Mouse (Mus musculus): ENCODE measurements around the gene Sp6.

The Sp6 gene

DNA sequence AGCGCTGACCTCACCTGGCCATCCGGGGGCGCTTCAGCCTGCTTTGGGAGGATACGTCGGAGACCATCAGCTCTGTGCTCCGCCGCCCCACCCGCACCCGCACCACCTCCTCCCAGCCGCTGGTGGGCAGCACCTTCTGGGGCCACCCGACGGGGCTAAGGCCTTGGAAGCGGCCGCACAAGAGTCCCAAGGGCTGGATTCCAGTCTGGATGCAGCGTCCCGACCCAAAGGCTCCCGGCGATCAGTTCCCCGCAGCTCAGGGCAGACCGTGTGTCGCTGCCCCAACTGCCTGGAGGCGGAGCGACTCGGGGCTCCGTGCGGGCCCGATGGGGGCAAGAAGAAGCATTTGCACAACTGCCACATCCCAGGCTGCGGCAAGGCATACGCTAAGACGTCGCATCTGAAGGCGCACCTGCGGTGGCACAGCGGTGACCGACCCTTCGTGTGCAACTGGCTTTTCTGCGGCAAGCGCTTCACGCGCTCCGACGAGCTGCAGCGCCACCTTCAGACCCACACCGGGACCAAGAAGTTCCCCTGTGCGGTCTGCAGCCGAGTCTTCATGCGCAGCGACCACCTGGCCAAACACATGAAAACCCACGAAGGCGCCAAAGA lies 8.8 kb downstream of the Sp6 start:
- no peak for DNase-seq (ENCODE audit: low read depth, low spot score)

- no peak for DNase-seq (ENCODE audit: low read depth, low spot score)
Observed at GRCm38 (mm10) chr11:97024977-97025376, 11.8 kb downstream of the Sp6 start.

DNA sequence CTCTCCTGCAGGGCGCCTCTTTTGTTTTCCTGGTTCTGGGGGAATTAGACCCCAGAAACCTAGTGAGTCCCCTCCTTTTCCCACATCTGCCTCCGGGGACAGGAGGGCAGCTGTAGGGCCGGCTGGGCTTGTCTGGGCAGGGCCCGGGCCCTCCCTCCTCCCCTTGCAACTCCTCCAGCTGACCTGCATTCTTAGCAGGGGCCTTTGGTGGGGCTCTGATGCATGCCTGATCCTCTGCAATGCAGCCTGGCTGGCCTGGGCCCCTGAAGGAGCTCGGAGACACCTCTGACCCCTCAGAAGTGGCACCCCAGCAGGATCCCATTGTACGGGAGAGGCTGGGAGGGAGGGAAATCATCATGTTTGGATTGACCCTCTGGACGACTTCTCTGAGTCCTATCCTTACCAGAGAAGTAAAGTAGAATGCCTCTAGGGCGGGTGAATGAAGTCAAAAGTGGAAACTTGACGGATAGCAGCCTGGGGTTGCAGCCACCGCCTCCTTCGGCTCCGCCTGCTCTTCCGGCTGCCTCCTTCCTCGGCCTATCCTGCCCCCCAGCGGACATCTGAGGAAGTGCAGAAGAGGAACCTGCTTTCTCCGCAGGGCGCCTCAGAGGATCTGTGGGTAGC lies 12.6 kb downstream of the Sp6 start:
- peak; percentile 63 for DNase-seq (ENCODE audit: low read depth, low spot score)

DNA sequence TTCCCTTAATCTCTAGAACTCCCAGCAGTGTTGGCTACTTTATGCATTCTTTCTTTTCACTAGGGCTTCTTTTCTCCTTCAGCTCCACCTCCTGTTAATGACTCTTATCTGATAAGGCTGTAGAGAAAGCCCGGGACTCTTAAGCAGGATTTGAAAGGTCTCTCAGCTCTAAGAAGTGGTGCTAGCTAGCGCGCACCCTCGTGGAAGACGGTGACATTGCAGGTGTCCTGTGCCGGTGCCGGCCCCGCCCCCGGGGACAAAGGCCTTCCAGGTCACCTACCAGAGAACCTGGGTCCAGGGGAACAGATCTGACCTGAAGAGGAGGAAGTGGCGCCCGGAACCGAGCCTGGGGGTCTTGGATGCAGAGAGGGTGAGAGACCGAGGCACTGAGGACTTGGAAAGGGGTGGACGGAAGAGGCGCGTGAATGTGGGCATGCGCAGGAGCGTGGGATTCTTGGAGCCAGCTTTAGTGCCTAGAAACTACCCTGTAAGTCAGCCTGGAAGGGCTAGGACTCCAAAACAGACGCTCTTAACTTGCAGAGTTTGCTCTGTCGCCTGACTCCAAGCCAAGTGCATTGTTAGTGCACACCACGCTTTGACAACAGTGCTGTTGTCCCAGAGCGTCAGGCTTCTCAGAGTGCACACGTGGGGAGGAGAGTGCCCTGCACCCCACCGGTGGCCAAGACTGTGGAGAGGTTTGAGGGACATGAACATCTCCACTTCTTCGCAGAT lies 16.7 kb downstream of the Sp6 start, which contains the start of gene Scrn2:
Gene Scrn2 (plus strand): TSS at position 253 of the 732 bp plus-strand sequence.
- DNase-seq (ENCODE audit: low read depth, low spot score): peak; percentile 73

DNA sequence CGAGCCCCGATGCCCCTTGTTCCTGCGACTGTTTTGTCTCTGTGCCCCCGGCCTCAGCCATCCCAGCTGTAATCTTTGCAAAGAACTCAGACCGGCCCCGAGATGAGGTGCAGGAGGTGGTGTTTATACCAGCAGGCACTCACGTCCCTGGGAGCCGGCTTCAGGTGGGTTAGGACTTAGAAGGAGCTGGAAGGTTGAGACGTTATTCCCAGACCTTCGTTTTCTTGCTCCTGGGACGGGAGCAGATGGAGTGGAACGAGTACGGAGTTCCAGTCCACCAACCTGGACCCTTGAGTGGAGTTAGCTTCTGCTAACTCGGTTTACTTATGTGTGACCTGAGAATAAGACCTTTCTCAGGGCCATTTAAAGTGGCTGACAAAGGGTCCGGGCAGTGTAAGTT lies 17.2 kb downstream of the Sp6 start:
- DNase-seq (ENCODE audit: low read depth, low spot score): no peak

GRCm38 (mm10) chr11:97031977-97032376 lies 18.8 kb downstream of the Sp6 start:
- DNase-seq (ENCODE audit: low read depth, low spot score): no peak

DNA sequence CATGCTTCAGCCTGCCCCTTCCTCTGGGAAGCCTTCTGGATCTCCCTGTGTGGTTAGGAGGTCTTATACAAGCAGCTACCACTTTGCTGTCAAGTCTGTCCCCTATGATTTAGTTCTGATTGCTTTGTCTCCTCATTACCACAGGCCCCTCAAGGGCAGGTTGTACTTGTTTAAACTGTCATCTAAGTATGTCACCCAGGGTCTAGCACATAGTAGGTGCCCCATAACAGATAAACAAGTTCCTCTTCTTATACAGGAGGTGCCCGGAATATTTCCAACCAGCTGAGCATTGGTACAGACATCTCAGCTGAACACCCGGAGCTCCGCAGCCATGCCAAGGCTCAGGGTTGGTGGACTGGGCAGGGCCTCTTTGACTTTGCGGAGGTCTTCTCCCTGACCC lies 19.3 kb downstream of the Sp6 start:
- DNase-seq (ENCODE audit: low read depth, low spot score): no peak

DNA sequence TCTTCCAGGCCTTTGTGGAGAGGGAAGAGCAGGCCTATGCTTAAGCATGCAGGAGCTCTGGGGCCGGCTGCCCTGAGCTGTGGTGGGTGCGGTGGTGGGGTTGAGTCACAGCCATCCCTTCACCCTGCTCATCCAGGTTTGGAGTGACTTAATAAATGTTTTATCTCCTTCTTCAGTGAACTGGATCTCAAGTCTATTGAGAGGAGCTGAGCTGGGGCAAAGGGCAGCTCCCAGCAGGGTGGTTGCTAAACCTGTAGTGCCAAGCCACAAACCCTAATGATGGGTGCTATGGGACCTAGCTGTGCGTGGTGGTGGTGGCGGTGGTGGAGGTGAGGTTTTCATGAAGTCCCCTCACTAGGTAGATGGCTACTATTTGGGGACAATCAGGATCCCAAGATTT lies 20.6 kb downstream of the Sp6 start:
- no peak for DNase-seq (ENCODE audit: low read depth, low spot score)

GRCm38 (mm10) chr11:97036141-97036540 lies 22.9 kb downstream of the Sp6 start:
- no peak for DNase-seq (ENCODE audit: low read depth, low spot score)

GRCm38 (mm10) chr11:97038881-97039280 lies 25.7 kb downstream of the Sp6 start:
- DNase-seq (ENCODE audit: low read depth, low spot score): no peak

- no peak for DNase-seq (ENCODE audit: low read depth, low spot score)
Observed at GRCm38 (mm10) chr11:97040301-97041021, 27.3 kb downstream of the Sp6 start.

- peak; percentile 79 for DNase-seq (ENCODE audit: low read depth, low spot score)
Observed at GRCm38 (mm10) chr11:97041022-97041899, 28.1 kb downstream of the Sp6 start, which contains the start of the genes Lrrc46 and Mrpl10. Lrrc46 (minus strand) TSS chr11:97041407. Mrpl10 (plus strand) TSS chr11:97041560.

GRCm38 (mm10) chr11:97044902-97045301 lies 31.7 kb downstream of the Sp6 start:
- no peak for DNase-seq (ENCODE audit: low read depth, low spot score)

GRCm38 (mm10) chr11:97045861-97046260 lies 32.7 kb downstream of the Sp6 start:
- no peak for DNase-seq (ENCODE audit: low read depth, low spot score)

DNA sequence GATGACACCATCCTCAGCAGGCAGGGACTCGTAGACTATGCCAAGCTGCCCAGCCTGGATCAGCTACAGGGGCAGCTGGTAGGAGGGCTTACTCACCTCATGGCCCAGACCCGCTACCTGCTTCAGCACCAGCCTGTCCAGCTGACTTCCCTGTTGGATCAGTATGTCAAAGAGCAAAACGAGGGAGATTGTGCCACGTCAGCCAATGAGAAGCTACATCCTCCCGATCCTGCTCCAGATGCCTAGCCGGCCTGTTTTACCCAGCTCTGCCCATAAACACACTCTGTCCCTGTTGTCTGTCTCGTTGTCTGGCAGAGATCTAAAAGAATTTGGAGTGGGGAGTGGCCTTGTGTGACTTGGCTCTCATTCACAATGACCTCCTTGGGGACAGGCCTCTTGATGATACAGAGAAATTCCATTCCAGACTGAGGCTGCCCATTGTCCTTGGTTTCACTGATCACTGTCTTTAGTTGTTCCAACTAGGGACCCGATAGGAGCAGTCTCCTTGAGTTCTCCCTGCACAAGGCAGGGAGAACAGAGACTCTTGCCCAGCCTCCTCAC lies 35.0 kb downstream of the Sp6 start:
- no peak for DNase-seq (ENCODE audit: low read depth, low spot score)

DNA sequence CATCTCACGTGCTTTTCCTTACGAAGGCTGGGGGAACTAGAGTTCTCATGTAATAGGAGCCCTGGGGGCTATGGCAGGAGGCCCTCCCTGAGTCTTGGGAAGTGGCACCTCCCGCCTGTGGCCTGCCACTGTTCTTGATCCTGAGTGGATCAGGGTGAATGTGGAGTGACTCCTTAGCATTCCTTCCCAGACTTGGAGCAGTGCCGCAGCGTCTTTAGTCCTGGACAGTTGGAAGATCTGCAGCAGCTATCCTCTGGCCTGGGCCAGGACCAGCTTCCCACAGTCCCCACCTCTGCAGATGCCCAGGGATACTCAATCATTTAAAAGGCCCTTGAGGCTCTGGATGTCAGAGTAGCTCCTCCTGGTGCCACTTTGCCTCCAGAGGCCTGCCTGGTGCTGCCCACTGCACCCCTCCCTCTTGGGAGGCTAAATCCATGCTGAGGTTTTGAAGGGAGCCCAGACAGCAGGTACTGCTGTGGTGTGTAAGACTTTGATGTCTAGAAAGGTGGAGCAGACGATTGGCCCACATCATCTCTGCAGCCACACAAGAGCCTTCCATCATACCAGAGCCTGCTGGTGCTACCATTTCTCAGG lies 36.4 kb downstream of the Sp6 start:
- DNase-seq (ENCODE audit: low read depth, low spot score): no peak

- no peak for DNase-seq (ENCODE audit: low read depth, low spot score)
Observed at GRCm38 (mm10) chr11:97050216-97050943, 37.2 kb downstream of the Sp6 start, which contains the start of gene Osbpl7. Osbpl7 (plus strand) TSS chr11:97050628.

GRCm38 (mm10) chr11:97050944-97051586 lies 37.9 kb downstream of the Sp6 start:
- no peak for DNase-seq (ENCODE audit: low read depth, low spot score)

DNA sequence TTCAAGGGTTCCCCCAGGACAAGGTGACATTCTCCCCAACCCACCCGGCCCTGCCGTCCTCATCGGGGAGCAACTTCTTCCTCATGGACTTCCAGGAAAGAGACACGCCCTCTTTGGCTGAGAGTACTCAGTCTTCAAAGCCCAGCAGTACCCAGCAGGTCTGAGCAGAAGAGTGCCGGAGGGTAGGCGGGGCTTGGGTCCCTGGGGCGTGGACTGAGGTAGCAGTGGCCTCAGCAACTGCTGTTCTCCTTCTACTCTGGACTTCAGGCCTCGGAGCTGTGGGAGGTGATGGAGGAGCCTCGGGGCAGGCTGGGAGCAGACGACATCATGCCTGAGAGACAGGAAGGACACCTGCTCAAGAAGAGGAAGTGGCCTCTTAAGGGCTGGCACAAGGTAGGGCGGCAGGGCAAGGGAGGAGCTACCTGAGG lies 39.0 kb downstream of the Sp6 start:
- peak; percentile 43 for DNase-seq (ENCODE audit: low read depth, low spot score)
